Mouse (Mus musculus) stomach, postnatal 0 days (tissue): ENCODE data around the gene Yy1. TPM values are rescaled to one million over a fixed set of nuclear protein-coding genes. Genes with fewer than 3 reads are reported as not detected.

ENCODE experiments used
- ATAC-seq: fragments of 200-750 bp; cut with Nextera tagmentation; 2 replicates; pipeline ENCODE4 v1.8.0; 2017; ENCODE audit not compliant: low FRiP score, low TSS enrichment
- DNase-seq: peaks from one replicate; pipeline ENCODE4 v3.0.0-alpha.2; 2016; ENCODE audit warnings: low spot score
- H3K27ac ChIP-seq: fragments of 300-500 bp; sonication (generic); replicated peaks from 2 replicates; pipeline ENCODE4 v1.5.1; 2014; ENCODE audit warnings: mild to moderate bottlenecking, control low read depth
- H3K27me3 ChIP-seq: fragments of 300-500 bp; sonication (generic); 2 replicates; pipeline ENCODE4 v1.6.1; 2014; ENCODE audit warnings: low read length; ENCODE audit not compliant: control insufficient read depth, insufficient read depth
- H3K36me3 ChIP-seq: fragments of 300-500 bp; sonication (generic); 2 replicates; pipeline ENCODE4 v1.6.1; 2014; ENCODE audit warnings: low read length, mixed read lengths; ENCODE audit not compliant: control insufficient read depth, insufficient read depth
- H3K4me1 ChIP-seq: fragments of 300-500 bp; sonication (generic); replicated peaks from 2 replicates; pipeline ENCODE4 v1.6.1; 2014; ENCODE audit warnings: antibody characterized with exemption; ENCODE audit not compliant: control insufficient read depth, insufficient read depth
- H3K4me2 ChIP-seq: fragments of 300-500 bp; sonication (generic); replicated peaks from 2 replicates; pipeline ENCODE4 v1.6.1; 2014; ENCODE audit warnings: low read depth, mild to moderate bottlenecking, control low read depth, moderate library complexity
- H3K4me3 ChIP-seq: fragments of 300-500 bp; sonication (generic); 2 replicates; pipeline ENCODE4 v1.5.1; 2014; ENCODE audit warnings: low read depth, low read length, control low read depth
- H3K9ac ChIP-seq: fragments of 300-500 bp; sonication (generic); 2 replicates; pipeline ENCODE4 v1.6.1; 2014; ENCODE audit warnings: mild to moderate bottlenecking, low read length, control low read depth, mixed read lengths
- H3K9me3 ChIP-seq: fragments of 300-500 bp; sonication (generic); 2 replicates; pipeline ENCODE4 v1.6.1; 2016; ENCODE audit warnings: low read length; ENCODE audit not compliant: control insufficient read depth
- CTCF ChIP-seq: IDR thresholded peaks from 2 replicates; pipeline ENCODE4 v1.5.1; 2016; ENCODE audit warnings: antibody characterized with exemption, low read depth, mild to moderate bottlenecking, moderate library complexity
- EP300 ChIP-seq: optimal IDR thresholded peaks from 2 replicates; pipeline ENCODE3; 2016; ENCODE audit warnings: antibody characterized with exemption
- WGBS: fragments of 180-500 bp; shearing (Covaris S2); extraction: QIAGEN DNeasy Blood & Tissue Kit; methylation state at CpG from one replicate; pipeline ENCODE4 v1.1.7; 2014; 5-methylcytosine and 5-hydroxymethylcytosine counted together
- polyA plus RNA-seq: library from polyadenylated mRNA; unstranded; fragments of >200 nt; fragmentation: Nextera tagmentation; extraction: Ambion mirVana; gene quantifications from 2 replicates; pipeline ENCODE4 v1.2.1, GENCODE M21; 2015

Yy1 gene
- polyA plus RNA-seq, 1 experiment from 2014 or later = 9.6 TPM

DNA sequence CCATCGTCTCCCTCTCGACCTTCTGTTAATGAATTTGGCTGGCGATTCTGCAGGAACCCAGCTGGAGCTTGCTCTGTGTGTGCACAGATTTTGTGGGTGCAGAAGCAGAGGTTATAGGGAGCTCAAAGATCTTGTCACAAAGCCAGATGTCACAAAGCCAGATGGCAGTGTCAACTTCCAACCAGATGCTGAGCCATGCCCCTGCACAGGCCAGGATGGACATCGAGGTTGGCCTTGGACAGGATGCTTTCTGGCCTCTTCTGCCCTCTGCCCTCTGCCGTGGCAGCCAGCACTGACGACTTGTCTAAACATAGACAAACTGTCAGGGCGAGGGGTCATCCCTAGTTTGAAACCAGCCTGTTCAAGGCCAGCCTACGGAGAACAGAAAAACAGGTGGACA, 57.4 kb downstream of the Yy1 start:
- Histone ChIP-seq H3K9ac (no peak overlapping the region), H3K4me2 (no peak overlapping the region), H3K4me3 (no peak overlapping the region), H3K27me3 (no peaks in the 10 kb centered on the region), H3K36me3 (peaks cover 4% of the 10 kb centered on the region; the same call in 1 of the 2 replicates), H3K27ac (no peak overlapping the region), H3K9me3 (no peaks in the 10 kb centered on the region), H3K4me1 (no peaks in the 10 kb centered on the region)
- TF ChIP-seq CTCF = no peak
- no peak for TF ChIP-seq EP300
- DNase-seq = no peak
- 35% methylated on average over 8 of the region's 8 CpGs for WGBS
- ATAC-seq = 0 out of 2 replicates have a peak, but pooled peaks have one; percentile 17

- no peaks in the 10 kb centered on the region for H3K9me3 ChIP-seq
- H3K4me3 ChIP-seq = no peak overlapping the region
- no peak for TF ChIP-seq CTCF
- no peak for TF ChIP-seq EP300
- 79% methylated on average over 8 of the region's 8 CpGs for WGBS
- no peaks in the 10 kb centered on the region for H3K36me3 ChIP-seq
- H3K9ac ChIP-seq = no peak overlapping the region
- H3K27ac ChIP-seq = no peak overlapping the region
- no peak for DNase-seq
- H3K27me3 ChIP-seq = no peaks in the 10 kb centered on the region
- no peaks in the 10 kb centered on the region for H3K4me1 ChIP-seq
- ATAC-seq = no peak
- H3K4me2 ChIP-seq = no peak overlapping the region
These were observed 58.1 kb downstream of the Yy1 start for GRCm38 (mm10) chr12:108850886-108851285.

GRCm38 (mm10) chr12:108852822-108853221, 60.0 kb downstream of the Yy1 start:
- no peak overlapping the region for H3K27ac ChIP-seq
- no peak overlapping the region for H3K4me3 ChIP-seq
- TF ChIP-seq CTCF (no peak), EP300 (no peak)
- H3K9ac ChIP-seq = no peak overlapping the region
- H3K27me3 ChIP-seq = no peaks in the 10 kb centered on the region
- DNase-seq = no peak
- no peak overlapping the region for H3K4me2 ChIP-seq
- no peak for ATAC-seq
- H3K4me1 ChIP-seq = no peaks in the 10 kb centered on the region
- no peaks in the 10 kb centered on the region for H3K36me3 ChIP-seq
- H3K9me3 ChIP-seq = no peaks in the 10 kb centered on the region
- WGBS = 89% methylated on average over 8 of the region's 8 CpGs

DNA sequence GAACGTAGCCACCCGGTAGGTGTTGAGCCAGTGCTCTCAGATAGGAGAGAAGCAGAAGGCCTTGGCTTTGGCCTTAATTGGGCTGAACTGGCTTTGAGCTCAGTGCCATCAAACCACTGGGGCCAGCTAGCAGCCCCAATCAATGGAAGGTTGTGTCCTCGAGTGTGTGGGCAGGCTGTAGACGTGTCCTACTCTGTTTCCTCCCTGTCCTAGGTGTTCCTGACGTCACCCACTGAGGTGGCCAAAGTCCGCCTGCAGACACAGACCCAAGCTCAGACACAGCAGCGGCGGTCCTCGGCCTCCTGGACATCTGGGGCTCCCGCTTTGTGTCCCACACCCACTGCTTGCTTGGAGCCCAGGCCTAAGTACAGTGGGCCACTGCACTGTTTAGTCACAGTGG, 62.3 kb downstream of the Yy1 start:
- no peaks in the 10 kb centered on the region for H3K36me3 ChIP-seq
- TF ChIP-seq CTCF (no peak), EP300 (no peak)
- no peaks in the 10 kb centered on the region for H3K9me3 ChIP-seq
- H3K4me1 ChIP-seq = no peaks in the 10 kb centered on the region
- H3K27me3 ChIP-seq = no peaks in the 10 kb centered on the region
- no peak overlapping the region for H3K9ac ChIP-seq
- 82% methylated on average over 10 of the region's 10 CpGs for WGBS
- H3K4me2 ChIP-seq = no peak overlapping the region
- no peak overlapping the region for H3K4me3 ChIP-seq
- ATAC-seq (peak; percentile 43), DNase-seq (peak; percentile 48)
- no peak overlapping the region for H3K27ac ChIP-seq

GRCm38 (mm10) chr12:108856186-108856585, 63.4 kb downstream of the Yy1 start:
- no peaks in the 10 kb centered on the region for H3K27me3 ChIP-seq
- no peak for DNase-seq
- no peak overlapping the region for H3K4me3 ChIP-seq
- WGBS = 74% methylated on average over 8 of the region's 8 CpGs
- no peak overlapping the region for H3K27ac ChIP-seq
- no peaks in the 10 kb centered on the region for H3K4me1 ChIP-seq
- TF ChIP-seq EP300 (no peak), CTCF (no peak)
- H3K36me3 ChIP-seq = 0 out of 2 replicates have a peak, but pooled peaks cover 2% of the 10 kb centered on the region
- H3K9ac ChIP-seq = no peak overlapping the region
- no peak overlapping the region for H3K4me2 ChIP-seq
- no peaks in the 10 kb centered on the region for H3K9me3 ChIP-seq
- no peak for ATAC-seq

- Histone ChIP-seq H3K9me3 (no peaks in the 10 kb centered on the region), H3K36me3 (peaks cover 3% of the 10 kb centered on the region; the same call in 1 of the 2 replicates), H3K4me3 (no peak overlapping the region), H3K9ac (no peak overlapping the region), H3K27me3 (no peaks in the 10 kb centered on the region), H3K4me1 (no peaks in the 10 kb centered on the region), H3K27ac (peak overlapping the region; percentile 24; the same call in 1 of the 2 replicates), H3K4me2 (no peak overlapping the region)
- no peak for TF ChIP-seq CTCF
- TF ChIP-seq EP300 = no peak
- DNase-seq = no peak
- WGBS = 74% methylated on average over 7 of the region's 7 CpGs
- ATAC-seq = no peak
These were observed 64.3 kb downstream of the Yy1 start for GRCm38 (mm10) chr12:108857109-108857508.
